Comparison of ENCODE assay signal across 20 mouse cellular contexts in genomic region chr13:72710051-72710450, GRCm38 (mm10).
"Had no signal": no experiment of that assay in that cellular context is flagged by ENCODE, and none has a peak within 500 bp of the region (broad histone marks: within the 10 kb centered on the region; RNA-seq: fewer than 3 reads in every experiment).

No protein-coding gene starts in this region.

- H3K9me3 ChIP-seq: limb, embryonic 10.5 days; limb, embryonic 13.5 days; liver, embryonic 12.5 days; liver, embryonic 15.5 days; lung, embryonic 15.5 days; neural tube, embryonic 12.5 days; neural tube, embryonic 15.5 days; stomach, embryonic 15.5 days had no signal

- H3K4me3 ChIP-seq: limb, embryonic 10.5 days; limb, embryonic 13.5 days; liver, embryonic 12.5 days; liver, embryonic 15.5 days; lung, embryonic 15.5 days; neural tube, embryonic 12.5 days; neural tube, embryonic 15.5 days; stomach, embryonic 15.5 days had no signal

- ATAC-seq: liver, embryonic 12.5 days had no signal

- H3K4me2 ChIP-seq: limb, embryonic 13.5 days; liver, embryonic 12.5 days; liver, embryonic 15.5 days; lung, embryonic 15.5 days; midbrain, embryonic 11.5 days; neural tube, embryonic 12.5 days; neural tube, embryonic 15.5 days; stomach, embryonic 15.5 days had no signal

- DNase-seq: kidney, adult 9 months; kidney, postnatal 14 days; kidney, postnatal 4 days; liver; lung, adult 18-20 months; lung, postnatal 10 days; lung, postnatal 4 days; right cerebral cortex, adult 18-20 months; right cerebral cortex, postnatal 14 days; right cerebral cortex, postnatal 4 days; thymus, postnatal 25 days had no signal

- H3K36me3 ChIP-seq: limb, embryonic 10.5 days; limb, embryonic 13.5 days; liver, embryonic 12.5 days; liver, embryonic 15.5 days; lung, embryonic 15.5 days; neural tube, embryonic 12.5 days; neural tube, embryonic 15.5 days; stomach, embryonic 15.5 days had no signal

- H3K9ac ChIP-seq: limb, embryonic 13.5 days; liver, embryonic 12.5 days; liver, embryonic 15.5 days; lung, embryonic 15.5 days; neural tube, embryonic 12.5 days; neural tube, embryonic 15.5 days; stomach, embryonic 15.5 days had no signal

- H3K27ac ChIP-seq: limb, embryonic 10.5 days; limb, embryonic 13.5 days; liver, embryonic 12.5 days; liver, embryonic 15.5 days; lung, embryonic 15.5 days; neural tube, embryonic 12.5 days; neural tube, embryonic 15.5 days; stomach, embryonic 15.5 days had no signal

- H3K27me3 ChIP-seq: limb, embryonic 13.5 days; liver, embryonic 12.5 days; liver, embryonic 15.5 days; lung, embryonic 15.5 days; neural tube, embryonic 12.5 days; neural tube, embryonic 15.5 days; stomach, embryonic 15.5 days had no signal

- H3K4me1 ChIP-seq: liver, embryonic 12.5 days; liver, embryonic 15.5 days; lung, embryonic 15.5 days; neural tube, embryonic 15.5 days; stomach, embryonic 15.5 days had no signal
